Mouse (Mus musculus): ENCODE measurements at regions not wholly inside any gene's neighbourhood (a gene's known extent, or its start where the extent isn't known, plus 50 kb on each side); places are given as distances from the start of the nearest gene placed in this dataset.
A peak's percentile ranks its signal among the peaks of the same experiment; 100 is the strongest.

DNA sequence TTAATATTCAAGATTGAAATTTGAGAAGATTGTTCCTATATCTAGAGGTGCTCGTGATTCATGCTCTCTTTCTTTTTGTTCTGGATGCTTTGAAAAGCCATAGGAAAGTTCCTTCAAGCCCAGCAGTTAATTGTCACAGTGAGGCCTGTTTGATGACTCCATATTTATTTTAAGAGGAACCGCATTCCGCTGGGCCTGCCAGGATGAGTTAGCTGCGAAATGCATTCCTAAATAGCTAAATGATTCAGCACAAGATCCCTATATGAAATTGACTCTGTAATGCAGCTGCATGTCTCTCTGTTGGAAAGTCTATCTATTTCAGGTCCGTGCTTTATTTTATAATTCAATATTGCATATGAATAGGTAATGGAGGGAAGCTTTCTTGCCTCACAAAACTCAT, 511.9 kb upstream of the Adgra3 start:
- no peak overlapping the region for H3K4me3 ChIP-seq (replicated peaks; ENCODE audit: low read length)
- H3K27me3 ChIP-seq (ENCODE audit: insufficient read depth, low read length): no peaks in the 10 kb centered on the region
- no peaks in the 10 kb centered on the region for H3K4me1 ChIP-seq (replicated peaks; ENCODE audit: low read depth, low read length)
- no peaks in the 10 kb centered on the region for H3K36me3 ChIP-seq (ENCODE audit: insufficient read depth, low read length)
- H3K9me3 ChIP-seq (ENCODE audit: low read length): no peaks in the 10 kb centered on the region
- no peak for TF ChIP-seq CTCF (conservative IDR thresholded peaks at IDR 0.05; ENCODE audit: low read length)
- TF ChIP-seq POU5F1 (IDR thresholded peaks at IDR 0.05; ENCODE audit: borderline replicate concordance, low read length): no peak
- no peak for TF ChIP-seq NANOG (IDR thresholded peaks at IDR 0.05; ENCODE audit: borderline replicate concordance, low read length)

DNA sequence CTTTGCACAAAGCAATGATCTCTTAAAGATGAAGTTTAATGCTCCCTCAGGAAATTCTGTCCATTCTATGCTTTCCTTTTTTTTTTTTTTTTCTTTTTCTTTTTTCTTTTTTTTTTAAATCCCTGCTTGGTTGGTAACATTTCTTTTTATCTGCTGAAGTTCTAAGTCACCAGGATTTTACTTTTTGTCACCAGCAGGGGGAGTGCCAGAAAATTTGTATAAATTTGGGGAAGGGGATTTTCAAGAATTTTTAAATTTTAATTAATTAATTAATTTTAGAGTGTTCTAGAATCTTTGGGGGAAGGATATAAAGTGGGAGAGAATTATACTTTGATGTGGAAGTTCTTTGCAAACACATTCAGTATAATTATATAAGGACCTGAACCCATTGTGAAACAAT, 492.3 kb upstream of the Adgra3 start:
- no peaks in the 10 kb centered on the region for H3K36me3 ChIP-seq (ENCODE audit: insufficient read depth, low read length)
- TF ChIP-seq CTCF (conservative IDR thresholded peaks at IDR 0.05; ENCODE audit: low read length) (peak; percentile 32), NANOG (IDR thresholded peaks at IDR 0.05; ENCODE audit: borderline replicate concordance, low read length) (no peak)
- no peak overlapping the region for H3K4me3 ChIP-seq (replicated peaks; ENCODE audit: low read length)
- H3K9me3 ChIP-seq (ENCODE audit: low read length): no peaks in the 10 kb centered on the region
- H3K4me1 ChIP-seq (replicated peaks; ENCODE audit: low read depth, low read length): no peaks in the 10 kb centered on the region
- H3K27me3 ChIP-seq (ENCODE audit: insufficient read depth, low read length): no peaks in the 10 kb centered on the region

DNA sequence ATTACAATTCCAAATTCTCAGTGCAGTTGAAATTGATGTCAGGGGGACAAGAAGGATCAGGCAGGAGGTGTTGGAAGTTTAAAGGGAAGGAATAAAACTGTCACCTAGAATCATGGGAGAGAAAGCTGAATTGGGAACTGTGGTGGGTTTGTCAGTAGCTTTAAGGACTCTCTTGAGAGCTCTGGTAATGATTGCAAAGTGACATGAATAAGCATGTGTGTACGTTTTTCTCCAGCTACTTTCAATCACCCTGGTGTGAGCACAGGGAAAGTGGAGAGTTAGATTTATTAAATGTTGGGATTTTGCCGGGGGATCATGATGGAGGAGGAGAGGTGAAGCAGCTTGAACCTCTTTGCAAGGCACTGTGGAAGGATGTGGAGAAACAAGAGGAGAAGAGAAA, 453.7 kb upstream of the Adgra3 start:
- no peaks in the 10 kb centered on the region for H3K27me3 ChIP-seq (ENCODE audit: insufficient read depth, low read length)
- no peak for TF ChIP-seq NANOG (IDR thresholded peaks at IDR 0.05; ENCODE audit: borderline replicate concordance, low read length)
- TF ChIP-seq POU5F1 (IDR thresholded peaks at IDR 0.05; ENCODE audit: borderline replicate concordance, low read length): no peak
- TF ChIP-seq CTCF (conservative IDR thresholded peaks at IDR 0.05; ENCODE audit: low read length): no peak
- H3K4me3 ChIP-seq (replicated peaks; ENCODE audit: low read length): no peak overlapping the region

DNA sequence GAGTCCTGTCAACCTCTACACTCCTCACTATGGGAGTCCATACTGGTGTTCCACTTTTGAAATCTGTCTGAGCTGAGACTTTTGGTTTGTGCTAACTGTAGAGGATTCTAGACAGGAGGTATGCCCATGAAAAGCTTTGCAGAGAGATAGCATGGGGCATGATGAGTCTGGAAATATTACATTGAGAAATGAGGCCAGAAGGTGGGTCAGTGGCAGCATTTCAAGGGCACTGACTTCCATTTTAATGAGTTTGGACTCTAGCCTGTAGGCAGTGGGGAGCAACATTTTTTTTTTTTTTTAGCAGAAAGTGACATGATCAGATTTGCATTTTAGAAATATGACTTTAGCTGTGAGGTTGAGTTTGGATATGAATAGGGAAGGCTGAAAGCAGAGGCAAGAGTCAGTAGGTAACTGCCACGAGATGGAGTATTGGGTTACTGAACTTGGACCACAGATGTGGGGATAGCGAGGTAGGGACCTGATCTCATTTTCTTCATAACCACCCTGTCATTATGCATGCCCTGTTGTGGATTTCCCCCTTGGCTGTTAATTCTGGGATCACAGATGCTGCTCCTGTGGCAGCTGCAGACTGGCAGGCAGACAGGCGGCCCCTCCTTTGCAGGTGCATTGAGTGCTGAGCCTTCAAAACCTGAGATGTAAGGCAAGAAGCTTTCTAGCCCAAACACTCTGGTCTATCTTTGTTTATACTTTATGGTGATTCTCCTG, 451.1 kb upstream of the Adgra3 start:
- Histone ChIP-seq H3K36me3 (ENCODE audit: insufficient read depth, low read length) (no peaks in the 10 kb centered on the region), H3K27me3 (ENCODE audit: insufficient read depth, low read length) (no peaks in the 10 kb centered on the region), H3K4me1 (replicated peaks; ENCODE audit: low read depth, low read length) (no peaks in the 10 kb centered on the region), H3K9me3 (ENCODE audit: low read length) (no peaks in the 10 kb centered on the region), H3K4me3 (replicated peaks; ENCODE audit: low read length) (no peak overlapping the region)
- TF ChIP-seq CTCF (conservative IDR thresholded peaks at IDR 0.05; ENCODE audit: low read length): no peak
- no peak for TF ChIP-seq NANOG (IDR thresholded peaks at IDR 0.05; ENCODE audit: borderline replicate concordance, low read length)
- TF ChIP-seq POU5F1 (IDR thresholded peaks at IDR 0.05; ENCODE audit: borderline replicate concordance, low read length): no peak

More for the DNA sequence above, 453.7 kb upstream of the Adgra3 start:
- no peaks in the 10 kb centered on the region for H3K9me3 ChIP-seq (ENCODE audit: low read length)
- no peaks in the 10 kb centered on the region for H3K36me3 ChIP-seq (ENCODE audit: insufficient read depth, low read length)
- H3K4me1 ChIP-seq (replicated peaks; ENCODE audit: low read depth, low read length): no peaks in the 10 kb centered on the region

DNA sequence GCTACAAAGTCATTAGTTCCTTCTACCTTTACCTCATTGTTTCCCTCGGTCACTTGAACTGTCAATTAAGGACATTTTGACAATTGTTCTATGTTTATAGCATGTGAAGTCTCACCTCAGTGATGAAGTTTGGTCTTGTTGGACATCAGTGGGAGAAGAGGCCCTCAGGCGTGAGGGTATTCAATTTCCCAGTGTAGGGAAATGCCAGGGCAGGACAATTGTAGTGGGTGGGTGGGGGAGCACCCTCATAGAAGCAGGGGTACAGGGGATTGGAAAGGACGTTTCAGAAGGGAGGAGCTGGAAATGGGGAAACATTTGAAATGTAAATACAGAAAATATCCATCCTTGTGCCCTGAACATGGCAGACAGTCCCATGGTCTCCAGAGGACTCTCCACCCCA, 431.4 kb upstream of the Adgra3 start:
- no peak overlapping the region for H3K4me3 ChIP-seq (replicated peaks; ENCODE audit: low read length)
- H3K9me3 ChIP-seq (ENCODE audit: low read length): no peaks in the 10 kb centered on the region
- no peaks in the 10 kb centered on the region for H3K4me1 ChIP-seq (replicated peaks; ENCODE audit: low read depth, low read length)
- TF ChIP-seq POU5F1 (IDR thresholded peaks at IDR 0.05; ENCODE audit: borderline replicate concordance, low read length) (no peak), NANOG (IDR thresholded peaks at IDR 0.05; ENCODE audit: borderline replicate concordance, low read length) (no peak), CTCF (conservative IDR thresholded peaks at IDR 0.05; ENCODE audit: low read length) (no peak)
- no peaks in the 10 kb centered on the region for H3K36me3 ChIP-seq (ENCODE audit: insufficient read depth, low read length)
- no peaks in the 10 kb centered on the region for H3K27me3 ChIP-seq (ENCODE audit: insufficient read depth, low read length)

DNA sequence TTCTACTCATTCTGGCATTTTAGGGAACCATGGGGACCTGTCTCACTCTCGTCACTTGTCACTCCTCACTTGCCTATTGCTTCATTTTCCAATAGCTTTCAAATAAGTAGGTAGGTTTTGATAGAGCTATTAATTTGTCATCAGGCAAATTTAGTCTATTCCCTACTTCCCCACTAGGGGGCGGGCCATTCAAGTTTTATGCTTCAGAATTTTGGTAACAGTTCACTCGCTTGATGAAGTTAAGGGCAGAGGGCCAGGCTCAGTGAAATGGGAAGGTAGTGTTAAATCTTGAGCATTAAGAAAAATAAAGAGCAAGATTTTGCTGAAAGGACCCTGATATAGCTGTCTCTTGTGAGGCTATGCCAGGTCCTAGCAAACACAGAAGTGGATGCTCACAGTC, 418.2 kb upstream of the Adgra3 start:
- H3K36me3 ChIP-seq (ENCODE audit: insufficient read depth, low read length): no peaks in the 10 kb centered on the region
- no peak overlapping the region for H3K4me3 ChIP-seq (replicated peaks; ENCODE audit: low read length)
- TF ChIP-seq CTCF (conservative IDR thresholded peaks at IDR 0.05; ENCODE audit: low read length) (peak; percentile 90), POU5F1 (IDR thresholded peaks at IDR 0.05; ENCODE audit: borderline replicate concordance, low read length) (no peak)
- H3K27me3 ChIP-seq (ENCODE audit: insufficient read depth, low read length): no peaks in the 10 kb centered on the region
- H3K4me1 ChIP-seq (replicated peaks; ENCODE audit: low read depth, low read length): no peaks in the 10 kb centered on the region
- H3K9me3 ChIP-seq (ENCODE audit: low read length): no peaks in the 10 kb centered on the region

DNA sequence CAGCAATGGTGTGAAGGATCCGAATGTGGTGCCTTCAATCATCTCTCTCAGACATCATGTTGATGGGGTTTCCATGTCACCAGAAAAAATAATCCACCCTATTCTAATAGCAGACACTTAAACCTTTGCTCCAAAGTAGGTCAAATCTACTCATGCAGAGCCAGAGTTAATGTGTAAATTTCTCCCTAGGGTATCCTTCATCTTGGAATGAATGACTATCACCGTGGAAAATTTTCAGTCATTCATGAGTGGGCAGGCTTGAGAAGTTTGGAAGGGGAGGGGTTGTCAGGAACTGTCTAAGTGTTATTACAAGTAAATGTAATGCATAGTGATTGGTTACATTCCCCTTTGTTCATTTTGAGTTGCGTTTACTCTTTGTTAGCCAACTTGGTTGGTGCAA, 402.7 kb upstream of the Adgra3 start:
- no peak for TF ChIP-seq CTCF (conservative IDR thresholded peaks at IDR 0.05; ENCODE audit: low read length)
- TF ChIP-seq POU5F1 (IDR thresholded peaks at IDR 0.05; ENCODE audit: borderline replicate concordance, low read length): no peak
- TF ChIP-seq NANOG (IDR thresholded peaks at IDR 0.05; ENCODE audit: borderline replicate concordance, low read length): no peak
- no peaks in the 10 kb centered on the region for H3K4me1 ChIP-seq (replicated peaks; ENCODE audit: low read depth, low read length)
- no peak overlapping the region for H3K4me3 ChIP-seq (replicated peaks; ENCODE audit: low read length)

DNA sequence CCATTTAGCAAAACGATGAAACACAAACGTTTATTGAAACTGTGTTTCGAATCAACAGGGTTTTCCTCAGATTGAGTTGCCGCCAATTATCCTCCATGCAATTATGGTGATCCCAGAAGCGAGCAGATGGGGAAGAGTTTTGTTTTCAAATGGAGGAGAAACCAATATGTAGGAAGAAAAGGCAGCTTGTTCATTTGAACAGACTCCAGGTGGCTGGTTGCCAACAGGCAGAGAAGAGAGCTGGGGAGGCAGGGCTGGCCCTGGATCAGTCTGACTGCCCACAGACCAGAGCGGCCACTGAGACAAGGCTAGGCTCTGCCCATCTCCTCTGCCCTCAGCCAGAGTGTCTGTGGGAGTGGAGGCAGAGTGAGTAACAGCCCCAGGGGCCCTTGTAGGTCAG, 398.8 kb upstream of the Adgra3 start:
- Histone ChIP-seq H3K27me3 (ENCODE audit: insufficient read depth, low read length) (no peaks in the 10 kb centered on the region), H3K9me3 (ENCODE audit: low read length) (no peaks in the 10 kb centered on the region), H3K4me1 (replicated peaks; ENCODE audit: low read depth, low read length) (no peaks in the 10 kb centered on the region), H3K36me3 (ENCODE audit: insufficient read depth, low read length) (no peaks in the 10 kb centered on the region), H3K4me3 (replicated peaks; ENCODE audit: low read length) (no peak overlapping the region)
- no peak for TF ChIP-seq NANOG (IDR thresholded peaks at IDR 0.05; ENCODE audit: borderline replicate concordance, low read length)
- TF ChIP-seq CTCF (conservative IDR thresholded peaks at IDR 0.05; ENCODE audit: low read length): no peak

More for the DNA sequence above, 402.7 kb upstream of the Adgra3 start:
- Histone ChIP-seq H3K36me3 (ENCODE audit: insufficient read depth, low read length) (no peaks in the 10 kb centered on the region), H3K9me3 (ENCODE audit: low read length) (no peaks in the 10 kb centered on the region), H3K27me3 (ENCODE audit: insufficient read depth, low read length) (no peaks in the 10 kb centered on the region)

DNA sequence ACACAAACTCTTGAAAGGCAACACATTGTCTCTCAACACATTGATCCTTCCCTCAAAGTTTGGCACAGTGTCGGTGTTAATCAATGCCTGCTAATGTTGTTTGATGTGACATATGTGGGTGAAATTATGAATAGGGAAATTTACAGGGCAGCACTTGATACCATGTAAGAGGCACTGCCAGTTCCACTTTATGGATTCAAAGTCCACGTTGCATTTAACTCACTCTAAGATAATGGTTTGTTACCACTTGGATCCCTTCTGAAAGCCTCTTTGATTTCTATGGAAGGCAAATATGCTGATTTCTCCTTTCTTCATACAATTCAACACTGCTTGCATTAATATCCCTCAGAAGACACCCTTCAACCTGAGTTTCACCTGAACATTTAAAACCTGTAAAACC, 395.6 kb upstream of the Adgra3 start:
- TF ChIP-seq CTCF (conservative IDR thresholded peaks at IDR 0.05; ENCODE audit: low read length): no peak
- no peak for TF ChIP-seq NANOG (IDR thresholded peaks at IDR 0.05; ENCODE audit: borderline replicate concordance, low read length)
- TF ChIP-seq POU5F1 (IDR thresholded peaks at IDR 0.05; ENCODE audit: borderline replicate concordance, low read length): no peak
- H3K36me3 ChIP-seq (ENCODE audit: insufficient read depth, low read length): no peaks in the 10 kb centered on the region
- no peak overlapping the region for H3K4me3 ChIP-seq (replicated peaks; ENCODE audit: low read length)
- no peaks in the 10 kb centered on the region for H3K9me3 ChIP-seq (ENCODE audit: low read length)
- H3K27me3 ChIP-seq (ENCODE audit: insufficient read depth, low read length): no peaks in the 10 kb centered on the region
- no peaks in the 10 kb centered on the region for H3K4me1 ChIP-seq (replicated peaks; ENCODE audit: low read depth, low read length)

All from E14TG2a.4 (cell line).